Mouse (Mus musculus): ENCODE data around the gene Simc1. TPM values are rescaled to one million over a fixed set of nuclear protein-coding genes. Genes with fewer than 3 reads are reported as not detected.
A peak's percentile ranks its signal among the peaks of the same experiment; 100 is the strongest.
"Not testable (repeated sequence)": the region's sequence is repeated elsewhere in the genome, so short reads cannot be mapped to it uniquely, and the experiment has no call there.

The Simc1 gene
- polyA plus RNA-seq, 1 experiment from 2014 or later = 12.0 TPM

GRCm38 (mm10) chr13:54499551-54499950 is 4.0 kb upstream of the Simc1 start:
- H3K4me1 ChIP-seq = peaks cover 15% of the 10 kb centered on the region
- H3K36me3 ChIP-seq = not testable (repeated sequence)
- 93% methylated on average over 7 of the region's 7 CpGs for WGBS

GRCm38 (mm10) chr13:54501352-54501751 is 2.2 kb upstream of the Simc1 start:
- peaks cover 22% of the 10 kb centered on the region for H3K27me3 ChIP-seq (ENCODE audit: low read depth, poor library complexity, severe bottlenecking)
- peaks cover 23% of the 10 kb centered on the region for H3K4me1 ChIP-seq
- DNase-seq (ENCODE audit: low spot score) = no peak
- no peaks in the 10 kb centered on the region for H3K9me3 ChIP-seq (replicated peaks)
- H3K36me3 ChIP-seq = no peaks in the 10 kb centered on the region
- WGBS = 83% methylated on average over 2 of the region's 2 CpGs
- no peak overlapping the region for H3K27ac ChIP-seq (replicated peaks)
- no peak overlapping the region for H3K4me3 ChIP-seq

More at GRCm38 (mm10) chr13:54499551-54499950, 4.0 kb upstream of the Simc1 start:
- H3K4me3 ChIP-seq; DNase-seq (ENCODE audit: low spot score); H3K27ac ChIP-seq (replicated peaks); H3K9me3 ChIP-seq (replicated peaks): not testable (repeated sequence)
- H3K27me3 ChIP-seq (ENCODE audit: low read depth, poor library complexity, severe bottlenecking) = peaks cover 22% of the 10 kb centered on the region

- Histone ChIP-seq H3K27ac (replicated peaks) (no peak overlapping the region), H3K9me3 (replicated peaks) (no peaks in the 10 kb centered on the region), H3K36me3 (peaks cover 3% of the 10 kb centered on the region), H3K4me1 (peaks cover 23% of the 10 kb centered on the region), H3K4me3 (no peak overlapping the region), H3K27me3 (ENCODE audit: low read depth, poor library complexity, severe bottlenecking) (peaks cover 22% of the 10 kb centered on the region)
- no peak for DNase-seq (ENCODE audit: low spot score)
- 61% methylated on average over 3 of the region's 3 CpGs for WGBS
Observed at GRCm38 (mm10) chr13:54501957-54502690, 1.5 kb upstream of the Simc1 start.

GRCm38 (mm10) chr13:54503278-54503603 is 338 bp upstream of the Simc1 start:
- H3K9me3 ChIP-seq (replicated peaks) = no peaks in the 10 kb centered on the region
- H3K4me3 ChIP-seq = peak overlapping the region; percentile 75
- H3K27ac ChIP-seq (replicated peaks) = peak overlapping the region; percentile 91
- WGBS = 1% methylated on average over 14 of the region's 14 CpGs
- peaks cover 5% of the 10 kb centered on the region for H3K36me3 ChIP-seq
- peaks cover 23% of the 10 kb centered on the region for H3K4me1 ChIP-seq
- no peak for DNase-seq (ENCODE audit: low spot score)
- peaks cover 22% of the 10 kb centered on the region for H3K27me3 ChIP-seq (ENCODE audit: low read depth, poor library complexity, severe bottlenecking)

GRCm38 (mm10) chr13:54504611-54505260 is 1.2 kb downstream of the Simc1 start:
- WGBS = 46% methylated on average over 7 of the region's 7 CpGs

GRCm38 (mm10) chr13:54505920-54506319 is 2.3 kb downstream of the Simc1 start:
- DNase-seq (ENCODE audit: low spot score) = no peak
- Histone ChIP-seq H3K36me3 (peaks cover 5% of the 10 kb centered on the region), H3K4me1 (peaks cover 23% of the 10 kb centered on the region), H3K9me3 (replicated peaks) (no peaks in the 10 kb centered on the region), H3K27me3 (ENCODE audit: low read depth, poor library complexity, severe bottlenecking) (peaks cover 22% of the 10 kb centered on the region), H3K27ac (replicated peaks) (no peak overlapping the region), H3K4me3 (no peak overlapping the region)
- 91% methylated on average over 1 of the region's 1 CpGs for WGBS

More at GRCm38 (mm10) chr13:54504611-54505260, 1.2 kb downstream of the Simc1 start:
- H3K27me3 ChIP-seq (ENCODE audit: low read depth, poor library complexity, severe bottlenecking) = peaks cover 22% of the 10 kb centered on the region
- no peak for DNase-seq (ENCODE audit: low spot score)
- peaks cover 5% of the 10 kb centered on the region for H3K36me3 ChIP-seq
- H3K4me3 ChIP-seq = peak overlapping the region; percentile 75
- H3K9me3 ChIP-seq (replicated peaks) = no peaks in the 10 kb centered on the region
- peaks cover 23% of the 10 kb centered on the region for H3K4me1 ChIP-seq
- peak overlapping the region; percentile 91 for H3K27ac ChIP-seq (replicated peaks)

- Histone ChIP-seq H3K4me1 (no peaks in the 10 kb centered on the region), H3K36me3 (peaks cover 24% of the 10 kb centered on the region), H3K27me3 (ENCODE audit: low read depth, poor library complexity, severe bottlenecking) (no peaks in the 10 kb centered on the region), H3K4me3 (no peak overlapping the region), H3K27ac (replicated peaks) (no peak overlapping the region), H3K9me3 (replicated peaks) (peaks cover 6% of the 10 kb centered on the region; the same call in 1 of the 2 replicates)
- WGBS = 94% methylated on average over 4 of the region's 4 CpGs
- DNase-seq (ENCODE audit: low spot score) = no peak
Observed at GRCm38 (mm10) chr13:54520221-54520620, 16.6 kb downstream of the Simc1 start.

GRCm38 (mm10) chr13:54521181-54521580 is 17.6 kb downstream of the Simc1 start:
- H3K27ac ChIP-seq (replicated peaks) = no peak overlapping the region

GRCm38 (mm10) chr13:54527140-54527539 is 23.6 kb downstream of the Simc1 start:
- no peak for DNase-seq (ENCODE audit: low spot score)
- WGBS = 91% methylated on average over 6 of the region's 6 CpGs
- Histone ChIP-seq H3K4me3 (no peak overlapping the region), H3K36me3 (peaks cover 78% of the 10 kb centered on the region), H3K27me3 (ENCODE audit: low read depth, poor library complexity, severe bottlenecking) (no peaks in the 10 kb centered on the region), H3K4me1 (no peaks in the 10 kb centered on the region), H3K9me3 (replicated peaks) (no peaks in the 10 kb centered on the region), H3K27ac (replicated peaks) (no peak overlapping the region)

More at GRCm38 (mm10) chr13:54521181-54521580, 17.6 kb downstream of the Simc1 start:
- H3K4me1 ChIP-seq = no peaks in the 10 kb centered on the region
- no peak overlapping the region for H3K4me3 ChIP-seq
- peaks cover 24% of the 10 kb centered on the region for H3K36me3 ChIP-seq
- no peaks in the 10 kb centered on the region for H3K9me3 ChIP-seq (replicated peaks)
- H3K27me3 ChIP-seq (ENCODE audit: low read depth, poor library complexity, severe bottlenecking) = no peaks in the 10 kb centered on the region
- DNase-seq (ENCODE audit: low spot score) = no peak

GRCm38 (mm10) chr13:54532134-54532533 is 28.6 kb downstream of the Simc1 start:
- no peaks in the 10 kb centered on the region for H3K9me3 ChIP-seq (replicated peaks)
- H3K27ac ChIP-seq (replicated peaks) = no peak overlapping the region
- H3K4me3 ChIP-seq = no peak overlapping the region
- DNase-seq (ENCODE audit: low spot score) = no peak
- no peaks in the 10 kb centered on the region for H3K27me3 ChIP-seq (ENCODE audit: low read depth, poor library complexity, severe bottlenecking)
- no peaks in the 10 kb centered on the region for H3K4me1 ChIP-seq
- H3K36me3 ChIP-seq = peaks cover 78% of the 10 kb centered on the region

GRCm38 (mm10) chr13:54548036-54548435 is 44.5 kb downstream of the Simc1 start:
- 85% methylated on average over 7 of the region's 7 CpGs for WGBS
- peaks cover 81% of the 10 kb centered on the region for H3K36me3 ChIP-seq

GRCm38 (mm10) chr13:54556176-54556575 is 52.6 kb downstream of the Simc1 start:
- 93% methylated on average over 9 of the region's 9 CpGs for WGBS
- no peak for DNase-seq (ENCODE audit: low spot score)
- H3K36me3 ChIP-seq = peaks cover 98% of the 10 kb centered on the region
- no peak overlapping the region for H3K27ac ChIP-seq (replicated peaks)
- H3K9me3 ChIP-seq (replicated peaks) = no peaks in the 10 kb centered on the region
- no peaks in the 10 kb centered on the region for H3K27me3 ChIP-seq (ENCODE audit: low read depth, poor library complexity, severe bottlenecking)
- no peak overlapping the region for H3K4me3 ChIP-seq
- no peaks in the 10 kb centered on the region for H3K4me1 ChIP-seq

More at GRCm38 (mm10) chr13:54548036-54548435, 44.5 kb downstream of the Simc1 start:
- H3K4me1 ChIP-seq = no peaks in the 10 kb centered on the region
- DNase-seq (ENCODE audit: low spot score) = no peak
- H3K4me3 ChIP-seq = no peak overlapping the region
- no peaks in the 10 kb centered on the region for H3K27me3 ChIP-seq (ENCODE audit: low read depth, poor library complexity, severe bottlenecking)
- H3K27ac ChIP-seq (replicated peaks) = no peak overlapping the region
- H3K9me3 ChIP-seq (replicated peaks) = no peaks in the 10 kb centered on the region

- Histone ChIP-seq H3K9me3 (replicated peaks) (no peaks in the 10 kb centered on the region), H3K4me3 (no peak overlapping the region), H3K27me3 (ENCODE audit: low read depth, poor library complexity, severe bottlenecking) (no peaks in the 10 kb centered on the region), H3K27ac (replicated peaks) (no peak overlapping the region), H3K4me1 (no peaks in the 10 kb centered on the region), H3K36me3 (peaks cover 98% of the 10 kb centered on the region)
- WGBS = 92% methylated on average over 3 of the region's 3 CpGs
- no peak for DNase-seq (ENCODE audit: low spot score)
Observed at GRCm38 (mm10) chr13:54556796-54557195, 53.2 kb downstream of the Simc1 start.
